Mouse (Mus musculus) lung, postnatal 0 days (tissue): Measurements from ENCODE around the gene Rapgef2.

Source experiments
- CTCF ChIP-seq: IDR thresholded peaks from 2 replicates; pipeline ENCODE4 v1.5.1; 2016; ENCODE audit warnings: antibody characterized with exemption, mild to moderate bottlenecking
- EP300 ChIP-seq: IDR thresholded peaks from 2 replicates; pipeline ENCODE4 v1.6.1; 2016; ENCODE audit warnings: antibody characterized with exemption, mild to moderate bottlenecking, control low read depth

DNA sequence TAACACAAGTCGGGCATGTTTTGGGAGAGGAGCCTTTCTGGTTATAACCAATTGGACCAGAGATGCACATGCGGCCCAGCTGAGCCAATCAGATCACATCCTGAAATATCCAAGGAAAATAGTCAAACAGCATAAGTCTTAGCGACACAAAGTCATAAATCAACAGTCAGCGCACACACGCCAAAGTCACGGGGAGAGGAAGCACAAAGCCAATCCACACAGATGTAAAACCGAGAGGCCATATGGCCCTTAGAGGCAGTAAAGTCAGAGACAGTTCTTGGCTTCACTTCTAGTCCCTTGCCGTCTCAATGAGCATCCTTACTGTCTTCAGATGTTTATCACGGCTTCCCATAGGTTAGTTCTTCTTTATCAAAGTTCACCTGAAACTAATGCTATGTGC, 91.0 kb downstream of the Rapgef2 start:
- TF ChIP-seq CTCF (no peak), EP300 (no peak)
